Mouse (Mus musculus) thymus, adult 18-20 months (tissue): ENCODE data around the gene Nfkbia.

ENCODE experiments used
- DNase-seq, 2 experiments: peaks; one replicate each; pipeline ENCODE4 v3.0.0; 2022; ENCODE audit warnings: mixed read lengths in 2 of 2

Nfkbia gene

GRCm38 (mm10) chr12:55489986-55490721 lies 2.3 kb downstream of the Nfkbia start:
- DNase-seq: no peak

- DNase-seq: peak; percentile 72 to 86
Observed at GRCm38 (mm10) chr12:55488661-55489447, 3.6 kb downstream of the Nfkbia start.

GRCm38 (mm10) chr12:55487843-55488660 lies 4.4 kb downstream of the Nfkbia start:
- DNase-seq: no peak

- DNase-seq: no peak
Observed at GRCm38 (mm10) chr12:55486923-55487674, 5.3 kb downstream of the Nfkbia start.

- DNase-seq: no peak
Observed at GRCm38 (mm10) chr12:55484800-55485199, 7.6 kb downstream of the Nfkbia start.

- no peak for DNase-seq
Observed at GRCm38 (mm10) chr12:55484079-55484774, 8.2 kb downstream of the Nfkbia start.

- no peak for DNase-seq
Observed at GRCm38 (mm10) chr12:55483591-55483990, 8.9 kb downstream of the Nfkbia start.

- no peak for DNase-seq
Observed at GRCm38 (mm10) chr12:55482732-55483131, 9.7 kb downstream of the Nfkbia start.

- no peak for DNase-seq
Observed at GRCm38 (mm10) chr12:55481739-55482138, 10.7 kb downstream of the Nfkbia start.

- no peak for DNase-seq
Observed at GRCm38 (mm10) chr12:55480471-55481153, 11.8 kb downstream of the Nfkbia start.

- no peak for DNase-seq
Observed at GRCm38 (mm10) chr12:55478901-55479300, 13.5 kb downstream of the Nfkbia start.

- DNase-seq: peak in 1 of 2 experiments; percentile 55
Observed at GRCm38 (mm10) chr12:55474209-55474583, 18.3 kb downstream of the Nfkbia start.

GRCm38 (mm10) chr12:55473250-55474208 lies 18.9 kb downstream of the Nfkbia start:
- DNase-seq: no peak

GRCm38 (mm10) chr12:55471344-55471743 lies 21.1 kb downstream of the Nfkbia start:
- DNase-seq: no peak

- DNase-seq: no peak
Observed at GRCm38 (mm10) chr12:55470442-55470841, 22.0 kb downstream of the Nfkbia start.

GRCm38 (mm10) chr12:55467331-55468180 lies 24.9 kb downstream of the Nfkbia start:
- no peak for DNase-seq

- no peak for DNase-seq
Observed at GRCm38 (mm10) chr12:55466816-55467215, 25.6 kb downstream of the Nfkbia start.

- peak; percentile 82 to 92 for DNase-seq
Observed at GRCm38 (mm10) chr12:55466088-55466701, 26.3 kb downstream of the Nfkbia start.
